7 mouse cellular contexts compared by ENCODE assay signal in genomic region chr16:10541598-10541930, GRCm38 (mm10). TPM values are rescaled to one million over a fixed set of nuclear protein-coding genes. Genes with fewer than 3 reads are reported as not detected.
DNase-seq lines count a peak whose midpoint lies in the region; ATAC-seq and TF ChIP-seq lines count a peak whose summit lies in the region.

No protein-coding gene starts in this region.

- peaks cover 46% of the 10 kb centered on the region for H3K79me2 ChIP-seq in C2C12 (ENCODE audit: control insufficient read depth, insufficient read depth)

- no peaks in the 10 kb centered on the region for H3K27me3 ChIP-seq in C2C12 (ENCODE audit: control insufficient read depth, insufficient read depth, insufficient read length)
- no peaks in the 10 kb centered on the region for H3K27me3 ChIP-seq in forebrain, embryonic 16.5 days (replicated peaks; ENCODE audit: control insufficient read depth, insufficient read depth, low read length)
- H3K27me3 ChIP-seq in intestine, postnatal 0 days (replicated peaks; ENCODE audit: control insufficient read depth, insufficient read depth, low read length), result no peaks in the 10 kb centered on the region
- no peaks in the 10 kb centered on the region for H3K27me3 ChIP-seq in lung, embryonic 16.5 days (ENCODE audit: control insufficient read depth, insufficient read depth, low read depth, low read length)

- peaks cover 46% of the 10 kb centered on the region for H3K4me1 ChIP-seq in forebrain, embryonic 16.5 days (replicated peaks; ENCODE audit: control insufficient read depth, insufficient read depth, low read length)
- peaks cover 18% of the 10 kb centered on the region; the same call in 1 of the 2 replicates for H3K4me1 ChIP-seq in intestine, postnatal 0 days (replicated peaks; ENCODE audit: control insufficient read depth, insufficient read depth, low read length)
- peaks cover 38% of the 10 kb centered on the region for H3K4me1 ChIP-seq in lung, embryonic 16.5 days (replicated peaks; ENCODE audit: control insufficient read depth, insufficient read depth, low read length)

- H3K4me2 ChIP-seq in forebrain, embryonic 16.5 days (ENCODE audit: low read length), result peak overlapping the region; percentile 84
- H3K4me2 ChIP-seq in intestine, postnatal 0 days (replicated peaks; ENCODE audit: low read depth), result peak overlapping the region; percentile 100
- H3K4me2 ChIP-seq in lung, embryonic 16.5 days (ENCODE audit: low read depth, low read length), result peak overlapping the region; percentile 96

- H3ac ChIP-seq in C2C12 (ENCODE audit: control insufficient read depth, insufficient read length, low read depth), result peak overlapping the region; percentile 48

- H3K9me3 ChIP-seq in forebrain, embryonic 16.5 days (ENCODE audit: control insufficient read depth, low read length), result no peaks in the 10 kb centered on the region
- H3K9me3 ChIP-seq in intestine, postnatal 0 days (ENCODE audit: control insufficient read depth), result no peaks in the 10 kb centered on the region
- H3K9me3 ChIP-seq in lung, embryonic 16.5 days (ENCODE audit: control insufficient read depth, low read length), result no peaks in the 10 kb centered on the region

- H3K36me3 ChIP-seq in C2C12 (ENCODE audit: control insufficient read depth, insufficient read depth), result no peaks in the 10 kb centered on the region
- H3K36me3 ChIP-seq in forebrain, embryonic 16.5 days (ENCODE audit: control insufficient read depth, insufficient read depth), result no peaks in the 10 kb centered on the region
- no peaks in the 10 kb centered on the region for H3K36me3 ChIP-seq in intestine, postnatal 0 days (ENCODE audit: control insufficient read depth, insufficient read depth)
- H3K36me3 ChIP-seq in lung, embryonic 16.5 days (ENCODE audit: control insufficient read depth, insufficient read depth, low read length), result no peaks in the 10 kb centered on the region

- peak overlapping the region; percentile 74 for H3K9ac ChIP-seq in forebrain, embryonic 16.5 days (replicated peaks; ENCODE audit: low read depth, low read length)
- peak overlapping the region; percentile 71 for H3K9ac ChIP-seq in intestine, postnatal 0 days (ENCODE audit: low read depth, low read length)
- H3K9ac ChIP-seq in lung, embryonic 16.5 days (ENCODE audit: low read length), result peak overlapping the region; percentile 92

- no peak for TF ChIP-seq CTCF in C2C12 (IDR thresholded peaks at IDR 0.05; ENCODE audit: control insufficient read depth, insufficient read depth, insufficient read length)
- TF ChIP-seq CTCF in intestine, postnatal 0 days (IDR thresholded peaks at IDR 0.05; ENCODE audit: low read depth), result no peak

- H3K79me3 ChIP-seq in C2C12 (ENCODE audit: low read depth), result peaks cover 6% of the 10 kb centered on the region

- DNase-seq in NIH3T3 (ENCODE audit: low read depth), result peak; percentile 63
- DNase-seq in telencephalon, adult 2 months (ENCODE audit: low read depth, low spot score), result peak; percentile 29
- DNase-seq in gastrocnemius, postnatal 10 days, result no peak

- no peak overlapping the region for H3K27ac ChIP-seq in forebrain, embryonic 16.5 days (ENCODE audit: low read length)
- H3K27ac ChIP-seq in intestine, postnatal 0 days (ENCODE audit: low read depth, low read length), result no peak overlapping the region
- peak overlapping the region; percentile 87 for H3K27ac ChIP-seq in lung, embryonic 16.5 days (ENCODE audit: low read length)

- peak overlapping the region; percentile 7 for H3K4me3 ChIP-seq in C2C12 (ENCODE audit: insufficient read depth, poor library complexity, severe bottlenecking)
- peak overlapping the region; percentile 62 for H3K4me3 ChIP-seq in forebrain, embryonic 16.5 days (replicated peaks; ENCODE audit: low read length)
- H3K4me3 ChIP-seq in intestine, postnatal 0 days (ENCODE audit: low read depth, low read length), result peak overlapping the region; percentile 74
- H3K4me3 ChIP-seq in lung, embryonic 16.5 days (ENCODE audit: low read length), result peak overlapping the region; percentile 91

- no peak for ATAC-seq in forebrain, embryonic 16.5 days
- ATAC-seq in intestine, postnatal 0 days, result no peak
- ATAC-seq in lung, embryonic 16.5 days (ENCODE audit: low read depth), result no peak

- 27% methylated on average over 7 of the region's 7 CpGs for WGBS in forebrain, embryonic 16.5 days
- 21% methylated on average over 7 of the region's 7 CpGs for WGBS in intestine, postnatal 0 days
- WGBS in lung, embryonic 16.5 days, result 5% methylated on average over 7 of the region's 7 CpGs

TF ChIP-seq in C2C12, 6 proteins besides CTCF, POLR2A, EP300 and RAD21:
- TF ChIP-seq FOSL1 (IDR thresholded peaks at IDR 0.05; ENCODE audit: insufficient read depth, low read length, poor library complexity, severe bottlenecking), result no peak
- no peak for TF ChIP-seq MAX (IDR thresholded peaks at IDR 0.05)
- no peak for TF ChIP-seq MYOD1 (IDR thresholded peaks at IDR 0.05; ENCODE audit: control insufficient read depth, insufficient read length, low read depth)
- no peak for TF ChIP-seq CEBPB (IDR thresholded peaks at IDR 0.05; ENCODE audit: low read depth)
- TF ChIP-seq USF1 (IDR thresholded peaks at IDR 0.05; ENCODE audit: low read depth), result no peak
- no peak for TF ChIP-seq MYOG (IDR thresholded peaks at IDR 0.05; ENCODE audit: control insufficient read depth, extremely low read depth, insufficient read length)

RNA-seq across cellular contexts. Expression of gene Dexi, which starts 1.3 kb away (rescaled TPM):
- polyA plus RNA-seq in C2C12 (2012; fragmentation: generic; extraction: Trizol), result 17.1 TPM
- 14.8 and 14.9 TPM in 2 replicates for polyA plus RNA-seq in forebrain, embryonic 16.5 days (2015; fragmentation: Nextera tagmentation; extraction: Ambion mirVana)
- 8.9 and 9.3 TPM in 2 replicates for polyA plus RNA-seq in intestine, postnatal 0 days (2015; fragmentation: Nextera tagmentation; extraction: Ambion mirVana)
- 9.7 and 16.2 TPM in 2 replicates for polyA plus RNA-seq in lung, embryonic 16.5 days (2015; fragmentation: Nextera tagmentation; extraction: Ambion mirVana)
- total RNA-seq in gastrocnemius, postnatal 10 days (2021), result 10 to 100 TPM; 26.8 to 30.3 TPM

RNA-seq across cellular contexts. Expression of gene Clec16a, which starts 3.6 kb away (rescaled TPM):
- 10.0 TPM for polyA plus RNA-seq in C2C12 (2012; fragmentation: generic; extraction: Trizol)
- polyA plus RNA-seq in forebrain, embryonic 16.5 days (2015; fragmentation: Nextera tagmentation; extraction: Ambion mirVana), result 69.0 and 72.8 TPM in 2 replicates
- polyA plus RNA-seq in intestine, postnatal 0 days (2015; fragmentation: Nextera tagmentation; extraction: Ambion mirVana), result 30.4 and 31.0 TPM in 2 replicates
- 27.3 and 30.6 TPM in 2 replicates for polyA plus RNA-seq in lung, embryonic 16.5 days (2015; fragmentation: Nextera tagmentation; extraction: Ambion mirVana)
- 10 to 100 TPM; 24.5 to 25.8 TPM for total RNA-seq in gastrocnemius, postnatal 10 days (2021)

Comparison
In these comparisons a context has a peak if more than half of its experiments do, and no peak if none do; other contexts are left out.
1. H3K4me3 ChIP-seq: peak in every context shown above with its lines; median percentile 91 in lung, embryonic 16.5 days; 74 in intestine, postnatal 0 days; 62 in forebrain, embryonic 16.5 days; 7 in C2C12.